ENCODE assay signal across 19 mouse cellular contexts in genomic region chr16:41467391-41467790, GRCm38 (mm10).
"Had no signal": no experiment of that assay in that cellular context is flagged by ENCODE, and none has a peak within 500 bp of the region (broad histone marks: within the 10 kb centered on the region; RNA-seq: fewer than 3 reads in every experiment).

No protein-coding gene starts in this region.

- H3K9me3 ChIP-seq: limb, embryonic 10.5 days; limb, embryonic 13.5 days; liver, embryonic 12.5 days; liver, embryonic 15.5 days; lung, embryonic 15.5 days; midbrain, embryonic 10.5 days; midbrain, embryonic 13.5 days had no signal

- H3K36me3 ChIP-seq: limb, embryonic 10.5 days; limb, embryonic 13.5 days; liver, embryonic 12.5 days; liver, embryonic 15.5 days; lung, embryonic 15.5 days; midbrain, embryonic 10.5 days; midbrain, embryonic 13.5 days had no signal

- H3K4me3 ChIP-seq: limb, embryonic 10.5 days; limb, embryonic 13.5 days; liver, embryonic 12.5 days; liver, embryonic 15.5 days; lung, embryonic 15.5 days; megakaryocyte, embryonic 14.5 days; midbrain, embryonic 10.5 days; midbrain, embryonic 13.5 days; myocyte had no signal

- DNase-seq: kidney, adult 9 months; kidney, postnatal 14 days; kidney, postnatal 4 days; liver; lung, adult 18-20 months; lung, postnatal 10 days; lung, postnatal 36 days; thymus, adult 18-20 months; thymus, postnatal 36 days had no signal

- ATAC-seq: liver, embryonic 12.5 days; midbrain, embryonic 13.5 days; midbrain, embryonic 16.5 days had no signal

- H3K9ac ChIP-seq: limb, embryonic 13.5 days; liver, embryonic 12.5 days; liver, embryonic 15.5 days; lung, embryonic 15.5 days; midbrain, embryonic 13.5 days had no signal

- H3K27me3 ChIP-seq: limb, embryonic 13.5 days; liver, embryonic 12.5 days; liver, embryonic 15.5 days; lung, embryonic 15.5 days; megakaryocyte, embryonic 14.5 days; midbrain, embryonic 13.5 days had no signal

- H3K27ac ChIP-seq: limb, embryonic 10.5 days; limb, embryonic 13.5 days; liver, embryonic 12.5 days; liver, embryonic 15.5 days; lung, embryonic 15.5 days; midbrain, embryonic 10.5 days; midbrain, embryonic 13.5 days had no signal

- H3K4me2 ChIP-seq: limb, embryonic 13.5 days; liver, embryonic 12.5 days; liver, embryonic 15.5 days; lung, embryonic 15.5 days; midbrain, embryonic 13.5 days had no signal

- H3K4me1 ChIP-seq: limb, embryonic 10.5 days; limb, embryonic 13.5 days; liver, embryonic 12.5 days; liver, embryonic 15.5 days; lung, embryonic 15.5 days; megakaryocyte, embryonic 14.5 days; midbrain, embryonic 10.5 days; midbrain, embryonic 13.5 days had no signal
